Mouse (Mus musculus) small intestine, adult 2 months (tissue): ENCODE data around the gene Ldlr.

ENCODE experiments used
- CTCF ChIP-seq: fragments of 200-500 bp; IDR thresholded peaks from 2 replicates; pipeline ENCODE4 v1.5.1; 2012; ENCODE audit warnings: low read depth, mild to moderate bottlenecking, control low read depth, inconsistent platforms, low read length, moderate library complexity, mixed read lengths; ENCODE audit not compliant: insufficient replicate concordance, insufficient read length; ENCODE audit errors: extremely low read depth
- POLR2A ChIP-seq: fragments of 200-500 bp; IDR thresholded peaks from 2 replicates; pipeline ENCODE4 v1.6.1; 2012; ENCODE audit warnings: low read depth, mild to moderate bottlenecking, control low read depth, inconsistent platforms, low read length, moderate library complexity

GRCm38 (mm10) chr9:21692491-21692890 is 30.8 kb upstream of the Ldlr start:
- TF ChIP-seq CTCF (no peak), POLR2A (no peak)
